Mouse (Mus musculus): Measurements from ENCODE around the gene Ppm1f. TPM values are rescaled to one million over a fixed set of nuclear protein-coding genes. Genes with fewer than 3 reads are reported as not detected.
A peak's percentile ranks its signal among the peaks of the same experiment; 100 is the strongest.

The Ppm1f gene
- total and polyA plus RNA-seq, 3 experiments, result 6.3 to 10.9 (median 10.5) TPM

DNA sequence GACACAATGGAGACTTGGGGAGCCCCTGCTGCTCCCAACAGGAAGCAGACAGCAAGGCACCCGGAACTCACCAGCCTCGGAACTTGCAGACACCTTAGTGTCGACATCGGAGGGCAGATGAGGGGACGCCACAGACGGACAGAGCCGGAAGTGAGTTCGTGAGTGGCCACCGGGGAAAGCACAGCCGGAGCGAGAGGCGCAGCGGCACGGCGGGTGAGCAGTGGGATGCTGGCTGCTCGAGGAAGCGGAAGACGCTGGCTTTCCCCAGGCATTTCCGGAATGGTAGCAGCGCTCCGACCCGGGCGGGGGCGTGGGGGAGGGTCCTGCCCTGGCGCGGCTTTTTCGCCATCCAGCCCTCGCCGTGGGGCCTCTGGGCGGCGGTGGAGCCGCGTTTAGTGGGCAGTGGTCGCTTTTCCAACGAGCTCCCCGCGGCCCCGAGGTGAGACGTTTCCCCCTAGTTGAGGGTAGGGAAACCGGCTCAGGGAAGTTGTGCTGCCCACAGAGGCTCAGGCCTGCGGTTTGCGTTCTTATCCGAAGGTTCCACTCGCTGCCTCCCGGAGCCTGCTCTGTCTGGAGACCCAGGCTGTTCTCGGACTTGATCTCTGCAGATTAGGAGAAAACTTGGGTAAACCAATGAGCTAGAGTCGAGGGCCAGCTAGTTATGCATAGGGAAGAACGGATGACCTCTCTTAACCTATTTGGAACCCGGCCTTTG, 25.5 kb upstream of the Ppm1f start, which contains the start of the genes Top3b and Vpreb1:
Gene Top3b (plus strand): TSS at position 120 of the 715 bp plus-strand sequence.
Gene Vpreb1 (minus strand): TSS at position 227 of the 715 bp plus-strand sequence.
- no peaks in the 10 kb centered on the region for H3K27me3 ChIP-seq (ENCODE audit: insufficient read depth, low read length)
- peak; percentile 26 for TF ChIP-seq TAL1 (conservative IDR thresholded peaks at IDR 0.05; ENCODE audit: low read depth, low read length)
- TF ChIP-seq GATA2 (IDR thresholded peaks at IDR 0.05; ENCODE audit: borderline replicate concordance, low read depth, low read length), result no peak
- TF ChIP-seq POLR2AphosphoS5 (IDR thresholded peaks at IDR 0.05; ENCODE audit: insufficient replicate concordance, low read depth, low read length), result no peak
- peak within 1 kb of the TSS; percentile 78 for H3K4me3 ChIP-seq (ENCODE audit: low read depth, low read length)
- H3K4me1 ChIP-seq (ENCODE audit: insufficient read depth, low read depth, low read length), result peaks cover 30% of the 10 kb centered on the region
- ATAC-seq (ENCODE audit: extremely low read depth, insufficient number of reproducible peaks, low FRiP score, poor library complexity, severe bottlenecking) (peak; percentile 96), DNase-seq (ENCODE audit: low spot score) (peak; percentile 88)
- H3K9me3 ChIP-seq (replicated peaks), result no peaks in the 10 kb centered on the region
- peaks cover 27% of the 10 kb centered on the region for H3K36me3 ChIP-seq (replicated peaks)

- H3K27me3 ChIP-seq (ENCODE audit: insufficient read depth, low read length), result no peaks in the 10 kb centered on the region
- DNase-seq (ENCODE audit: low spot score), result no peak
- peaks cover 4% of the 10 kb centered on the region; the same call in 1 of the 2 replicates for H3K9me3 ChIP-seq (replicated peaks)
- no peak for ATAC-seq (ENCODE audit: extremely low read depth, insufficient number of reproducible peaks, low FRiP score, poor library complexity, severe bottlenecking)
- H3K36me3 ChIP-seq (replicated peaks), result peaks cover 94% of the 10 kb centered on the region
- TF ChIP-seq GATA1 (IDR thresholded peaks at IDR 0.05; ENCODE audit: borderline replicate concordance, low read length) (no peak), CTCF (IDR thresholded peaks at IDR 0.05; ENCODE audit: low read depth, low read length) (no peak), TAL1 (conservative IDR thresholded peaks at IDR 0.05; ENCODE audit: low read depth, low read length) (no peak), GATA2 (IDR thresholded peaks at IDR 0.05; ENCODE audit: borderline replicate concordance, low read depth, low read length) (no peak), POLR2AphosphoS5 (IDR thresholded peaks at IDR 0.05; ENCODE audit: insufficient replicate concordance, low read depth, low read length) (no peak)
- H3K4me1 ChIP-seq (ENCODE audit: insufficient read depth, low read depth, low read length), result no peaks in the 10 kb centered on the region
- H3K4me3 ChIP-seq (ENCODE audit: low read depth, low read length), result no peak overlapping the region
Observed at GRCm38 (mm10) chr16:16879025-16879424, 17.2 kb upstream of the Ppm1f start.

- ATAC-seq (ENCODE audit: extremely low read depth, insufficient number of reproducible peaks, low FRiP score, poor library complexity, severe bottlenecking), result no peak
- no peak for DNase-seq (ENCODE audit: low spot score)
- peaks cover 100% of the 10 kb centered on the region for H3K36me3 ChIP-seq (replicated peaks)
- no peaks in the 10 kb centered on the region for H3K27me3 ChIP-seq (ENCODE audit: insufficient read depth, low read length)
- no peak overlapping the region for H3K4me3 ChIP-seq (ENCODE audit: low read depth, low read length)
- no peak for TF ChIP-seq GATA2 (IDR thresholded peaks at IDR 0.05; ENCODE audit: borderline replicate concordance, low read depth, low read length)
- no peak for TF ChIP-seq TAL1 (conservative IDR thresholded peaks at IDR 0.05; ENCODE audit: low read depth, low read length)
- no peak for TF ChIP-seq GATA1 (IDR thresholded peaks at IDR 0.05; ENCODE audit: borderline replicate concordance, low read length)
- no peak for TF ChIP-seq POLR2AphosphoS5 (IDR thresholded peaks at IDR 0.05; ENCODE audit: insufficient replicate concordance, low read depth, low read length)
- H3K9me3 ChIP-seq (replicated peaks), result no peaks in the 10 kb centered on the region
- peaks cover 4% of the 10 kb centered on the region; the same call in 1 of the 2 replicates for H3K4me1 ChIP-seq (ENCODE audit: insufficient read depth, low read depth, low read length)
Observed at GRCm38 (mm10) chr16:16888341-16888740, 7.9 kb upstream of the Ppm1f start.

DNA sequence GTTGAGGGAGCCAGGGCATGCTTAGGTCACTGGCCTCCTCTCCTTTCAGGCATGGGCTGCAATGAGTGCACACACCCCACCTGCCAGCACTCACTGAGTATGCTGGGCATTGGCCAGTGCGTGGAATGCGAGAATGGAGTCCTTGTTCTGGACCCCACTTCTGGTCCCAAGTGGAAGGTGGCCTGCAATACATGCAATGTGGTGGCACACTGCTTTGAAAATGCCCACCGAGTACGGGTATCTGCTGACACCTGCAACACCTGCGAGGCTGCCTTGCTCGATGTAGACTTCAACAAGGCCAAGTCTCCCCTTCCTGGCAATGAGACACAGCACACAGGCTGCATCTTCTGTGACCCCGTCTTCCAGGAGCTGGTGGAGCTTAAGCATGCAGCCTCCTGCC, 3.9 kb upstream of the Ppm1f start:
- Histone ChIP-seq H3K4me3 (ENCODE audit: low read depth, low read length) (no peak overlapping the region), H3K4me1 (ENCODE audit: insufficient read depth, low read depth, low read length) (peaks cover 19% of the 10 kb centered on the region), H3K36me3 (replicated peaks) (peaks cover 80% of the 10 kb centered on the region), H3K9me3 (replicated peaks) (no peaks in the 10 kb centered on the region), H3K27me3 (ENCODE audit: insufficient read depth, low read length) (no peaks in the 10 kb centered on the region)
- no peak for TF ChIP-seq GATA2 (IDR thresholded peaks at IDR 0.05; ENCODE audit: borderline replicate concordance, low read depth, low read length)
- TF ChIP-seq GATA1 (IDR thresholded peaks at IDR 0.05; ENCODE audit: borderline replicate concordance, low read length), result no peak
- no peak for TF ChIP-seq TAL1 (conservative IDR thresholded peaks at IDR 0.05; ENCODE audit: low read depth, low read length)
- TF ChIP-seq CTCF (IDR thresholded peaks at IDR 0.05; ENCODE audit: low read depth, low read length), result no peak
- no peak for TF ChIP-seq POLR2AphosphoS5 (IDR thresholded peaks at IDR 0.05; ENCODE audit: insufficient replicate concordance, low read depth, low read length)
- DNase-seq (ENCODE audit: low spot score) (no peak), ATAC-seq (ENCODE audit: extremely low read depth, insufficient number of reproducible peaks, low FRiP score, poor library complexity, severe bottlenecking) (no peak)

DNA sequence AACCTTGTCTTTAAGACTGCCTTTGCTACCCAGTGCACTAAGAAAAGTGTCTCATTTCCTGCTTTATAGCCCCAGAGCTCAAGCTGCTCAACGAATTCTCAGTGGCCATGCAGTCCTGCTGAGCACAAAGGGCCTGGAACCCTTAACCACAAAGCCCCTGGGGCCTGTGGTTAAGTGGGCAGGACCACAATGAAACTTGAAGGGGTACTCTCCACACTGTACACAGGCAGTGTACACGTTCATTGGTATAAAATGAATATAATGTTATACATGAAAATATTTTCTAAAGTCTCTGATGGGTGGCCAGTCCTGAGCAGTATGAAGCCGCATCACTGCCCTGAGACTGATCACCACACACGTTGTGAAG, 271 bp upstream of the Ppm1f start:
- TF ChIP-seq GATA2 (IDR thresholded peaks at IDR 0.05; ENCODE audit: borderline replicate concordance, low read depth, low read length), result no peak
- TF ChIP-seq POLR2AphosphoS5 (IDR thresholded peaks at IDR 0.05; ENCODE audit: insufficient replicate concordance, low read depth, low read length), result no peak
- TF ChIP-seq CTCF (IDR thresholded peaks at IDR 0.05; ENCODE audit: low read depth, low read length), result no peak
- no peak for TF ChIP-seq TAL1 (conservative IDR thresholded peaks at IDR 0.05; ENCODE audit: low read depth, low read length)
- H3K9me3 ChIP-seq (replicated peaks), result no peaks in the 10 kb centered on the region
- H3K36me3 ChIP-seq (replicated peaks), result peaks cover 63% of the 10 kb centered on the region
- H3K4me3 ChIP-seq (ENCODE audit: low read depth, low read length), result peak overlapping the region; percentile 74; the same call in 1 of the 2 replicates
- peaks cover 31% of the 10 kb centered on the region for H3K4me1 ChIP-seq (ENCODE audit: insufficient read depth, low read depth, low read length)
- DNase-seq (ENCODE audit: low spot score), result no peak
- no peak for ATAC-seq (ENCODE audit: extremely low read depth, insufficient number of reproducible peaks, low FRiP score, poor library complexity, severe bottlenecking)
- no peaks in the 10 kb centered on the region for H3K27me3 ChIP-seq (ENCODE audit: insufficient read depth, low read length)

GRCm38 (mm10) chr16:16897056-16897584, 851 bp downstream of the Ppm1f start:
- no peaks in the 10 kb centered on the region for H3K9me3 ChIP-seq (replicated peaks)
- TF ChIP-seq CTCF (IDR thresholded peaks at IDR 0.05; ENCODE audit: low read depth, low read length), result no peak
- TF ChIP-seq TAL1 (conservative IDR thresholded peaks at IDR 0.05; ENCODE audit: low read depth, low read length), result no peak
- TF ChIP-seq POLR2AphosphoS5 (IDR thresholded peaks at IDR 0.05; ENCODE audit: insufficient replicate concordance, low read depth, low read length), result no peak
- no peak for TF ChIP-seq GATA2 (IDR thresholded peaks at IDR 0.05; ENCODE audit: borderline replicate concordance, low read depth, low read length)
- TF ChIP-seq GATA1 (IDR thresholded peaks at IDR 0.05; ENCODE audit: borderline replicate concordance, low read length), result no peak
- H3K4me3 ChIP-seq (ENCODE audit: low read depth, low read length), result peak overlapping the region; percentile 74
- ATAC-seq (ENCODE audit: extremely low read depth, insufficient number of reproducible peaks, low FRiP score, poor library complexity, severe bottlenecking) (no peak), DNase-seq (ENCODE audit: low spot score) (peak; percentile 30)
- H3K27me3 ChIP-seq (ENCODE audit: insufficient read depth, low read length), result no peaks in the 10 kb centered on the region
- H3K36me3 ChIP-seq (replicated peaks), result peaks cover 56% of the 10 kb centered on the region
- H3K4me1 ChIP-seq (ENCODE audit: insufficient read depth, low read depth, low read length), result peaks cover 31% of the 10 kb centered on the region

All from G1E (cell line).